Mouse (Mus musculus) urinary bladder, postnatal 14 days (tissue): ENCODE data around the gene St6galnac3.
A peak's percentile ranks its signal among the peaks of the same experiment; 100 is the strongest.

Source experiments
- DNase-seq: peaks from one replicate; pipeline ENCODE4 v3.0.0; 2021; ENCODE audit warnings: low spot score

The St6galnac3 gene

GRCm38 (mm10) chr3:153460173-153460572 is 264.8 kb downstream of the St6galnac3 start:
- DNase-seq, result no peak

GRCm38 (mm10) chr3:153458593-153458992 is 266.4 kb downstream of the St6galnac3 start:
- DNase-seq, result no peak

GRCm38 (mm10) chr3:153457701-153458100 is 267.3 kb downstream of the St6galnac3 start:
- DNase-seq, result no peak

- peak; percentile 5 for DNase-seq
These were observed 267.8 kb downstream of the St6galnac3 start for GRCm38 (mm10) chr3:153457203-153457602.

- no peak for DNase-seq
These were observed 268.7 kb downstream of the St6galnac3 start for GRCm38 (mm10) chr3:153456227-153456626.

GRCm38 (mm10) chr3:153453127-153454049 is 271.6 kb downstream of the St6galnac3 start:
- DNase-seq, result no peak

GRCm38 (mm10) chr3:153452299-153452996 is 272.5 kb downstream of the St6galnac3 start:
- no peak for DNase-seq

GRCm38 (mm10) chr3:153441329-153441728 is 283.6 kb downstream of the St6galnac3 start:
- DNase-seq, result no peak

GRCm38 (mm10) chr3:153436076-153437021 is 288.6 kb downstream of the St6galnac3 start:
- DNase-seq, result no peak

GRCm38 (mm10) chr3:153433010-153433409 is 292.0 kb downstream of the St6galnac3 start:
- no peak for DNase-seq

GRCm38 (mm10) chr3:153432053-153432816 is 292.7 kb downstream of the St6galnac3 start:
- no peak for DNase-seq

GRCm38 (mm10) chr3:153429840-153430239 is 295.1 kb downstream of the St6galnac3 start:
- no peak for DNase-seq

- peak; percentile 5 for DNase-seq
These were observed 303.1 kb downstream of the St6galnac3 start for GRCm38 (mm10) chr3:153421918-153422290.

- DNase-seq, result no peak
These were observed 303.7 kb downstream of the St6galnac3 start for GRCm38 (mm10) chr3:153421060-153421917.

- DNase-seq, result no peak
These were observed 305.6 kb downstream of the St6galnac3 start for GRCm38 (mm10) chr3:153419331-153419730.

GRCm38 (mm10) chr3:153417001-153417400 is 308.0 kb downstream of the St6galnac3 start:
- no peak for DNase-seq

- no peak for DNase-seq
These were observed 308.6 kb downstream of the St6galnac3 start for GRCm38 (mm10) chr3:153416383-153416782.

GRCm38 (mm10) chr3:153414132-153414531 is 310.8 kb downstream of the St6galnac3 start:
- DNase-seq, result no peak

- DNase-seq, result no peak
These were observed 315.7 kb downstream of the St6galnac3 start for GRCm38 (mm10) chr3:153409286-153409685.

- no peak for DNase-seq
These were observed 316.6 kb downstream of the St6galnac3 start for GRCm38 (mm10) chr3:153408361-153408760.
